Mouse (Mus musculus): ENCODE data around the gene Cfap126.

DNA sequence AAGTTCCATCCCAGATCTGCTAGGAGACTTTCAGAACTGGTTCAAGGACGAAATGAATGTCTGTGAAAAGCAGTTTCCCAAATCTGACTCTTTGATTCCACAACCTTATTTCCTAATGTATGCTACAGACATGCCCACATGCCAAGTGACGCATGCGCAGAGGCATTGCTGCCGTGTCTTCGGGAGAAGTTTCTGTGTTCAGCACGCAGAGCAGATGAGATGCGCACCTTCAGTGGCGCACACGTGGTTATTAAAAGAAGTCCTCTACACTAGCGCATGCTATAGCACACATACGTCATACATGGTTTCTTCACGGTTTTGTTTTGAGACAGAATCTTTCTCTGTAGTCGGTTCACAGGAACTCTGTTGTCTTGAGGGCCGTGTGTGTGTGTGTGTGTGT lies 5.7 kb downstream of the Cfap126 start:
- TF ChIP-seq POLR2A (IDR thresholded peaks at IDR 0.05; ENCODE audit: insufficient read depth, low read depth, low read length) (no peak), EP300 (IDR thresholded peaks at IDR 0.05; ENCODE audit: insufficient read depth, low read depth, low read length) (no peak), CTCF (IDR thresholded peaks at IDR 0.05) (no peak)
